Mouse (Mus musculus): ENCODE measurements around the gene Sirt4.

The Sirt4 gene

GRCm38 (mm10) chr5:115434853-115435754 lies 49.4 kb downstream of the Sirt4 start:
- no peak for DNase-seq (ENCODE audit: low read depth, low spot score)

GRCm38 (mm10) chr5:115434280-115434852 lies 50.2 kb downstream of the Sirt4 start:
- no peak for DNase-seq (ENCODE audit: low read depth, low spot score)

- no peak for DNase-seq (ENCODE audit: low read depth, low spot score)
Measured at GRCm38 (mm10) chr5:115433191-115433590, 51.3 kb downstream of the Sirt4 start.

GRCm38 (mm10) chr5:115432395-115432794 lies 52.1 kb downstream of the Sirt4 start:
- DNase-seq (ENCODE audit: low read depth, low spot score): no peak

- DNase-seq (ENCODE audit: low read depth, low spot score): no peak
Measured at GRCm38 (mm10) chr5:115431898-115432259, 52.6 kb downstream of the Sirt4 start.

- no peak for DNase-seq (ENCODE audit: low read depth, low spot score)
Measured at GRCm38 (mm10) chr5:115431061-115431897, 53.2 kb downstream of the Sirt4 start.

- no peak for DNase-seq (ENCODE audit: low read depth, low spot score)
Measured at GRCm38 (mm10) chr5:115430187-115430960, 54.2 kb downstream of the Sirt4 start.

GRCm38 (mm10) chr5:115429359-115430186 lies 55.0 kb downstream of the Sirt4 start, which contains the start of gene Msi1:
TSS of gene Msi1 (plus strand) at chr5:115429599.
- DNase-seq (ENCODE audit: low read depth, low spot score): no peak

GRCm38 (mm10) chr5:115428831-115429358 lies 55.6 kb downstream of the Sirt4 start:
- no peak for DNase-seq (ENCODE audit: low read depth, low spot score)
